Mouse (Mus musculus) hindbrain, postnatal 0 days (tissue): ENCODE data around the gene Prelid3b. TPM values are rescaled to one million over a fixed set of nuclear protein-coding genes. Genes with fewer than 3 reads are reported as not detected.

Experiments used
- ATAC-seq: fragments of 200-750 bp; cut with Nextera tagmentation; 2 replicates; pipeline ENCODE4 v1.8.0; 2017; ENCODE audit warnings: mild to moderate bottlenecking, moderate TSS enrichment, moderate library complexity
- DNase-seq: peaks from one replicate; pipeline ENCODE4 v3.0.0-alpha.2; 2015; ENCODE audit warnings: low spot score
- H3K27ac ChIP-seq: fragments of 300-500 bp; sonication (generic); 2 replicates; pipeline ENCODE4 v1.5.1; 2014; ENCODE audit warnings: mild to moderate bottlenecking
- H3K27me3 ChIP-seq: fragments of 300-500 bp; sonication (generic); 2 replicates; pipeline ENCODE4 v1.6.1; 2014; ENCODE audit warnings: low read length, mixed read lengths; ENCODE audit not compliant: insufficient read depth
- H3K36me3 ChIP-seq: fragments of 300-500 bp; sonication (generic); 2 replicates; pipeline ENCODE4 v1.6.1; 2014; ENCODE audit warnings: low read length, mixed read lengths; ENCODE audit not compliant: insufficient read depth
- H3K4me1 ChIP-seq: fragments of 300-500 bp; sonication (generic); 2 replicates; pipeline ENCODE4 v1.6.1; 2014; ENCODE audit warnings: antibody characterized with exemption, low read length, mixed read lengths; ENCODE audit not compliant: insufficient read depth
- H3K4me2 ChIP-seq: fragments of 300-500 bp; sonication (generic); 2 replicates; pipeline ENCODE4 v1.6.1; 2014; ENCODE audit warnings: low read depth, mild to moderate bottlenecking, low read length, moderate library complexity, mixed read lengths
- H3K4me3 ChIP-seq: fragments of 300-500 bp; sonication (generic); 2 replicates; pipeline ENCODE4 v1.5.1; 2014; ENCODE audit warnings: low read length
- H3K9ac ChIP-seq: fragments of 300-500 bp; sonication (generic); replicated peaks from 2 replicates; pipeline ENCODE4 v1.6.1; 2014; ENCODE audit warnings: mild to moderate bottlenecking, low read length, moderate library complexity, mixed read lengths
- H3K9me3 ChIP-seq: fragments of 300-500 bp; sonication (generic); 2 replicates; pipeline ENCODE4 v1.6.1; 2016; ENCODE audit warnings: low read length, mixed read lengths
- CTCF ChIP-seq: IDR thresholded peaks from 2 replicates; pipeline ENCODE4 v1.5.1; 2016; ENCODE audit warnings: antibody characterized with exemption, control low read depth, low read depth
- WGBS: fragments of 180-500 bp; shearing (Covaris S2); extraction: QIAGEN DNeasy Blood & Tissue Kit; methylation state at CpG from one replicate; pipeline ENCODE4 v1.1.7; 2014; 5-methylcytosine and 5-hydroxymethylcytosine counted together
- polyA plus RNA-seq: library from polyadenylated mRNA; unstranded; fragments of >200 nt; fragmentation: Nextera tagmentation; extraction: Ambion mirVana; gene quantifications from 2 replicates; pipeline ENCODE4 v1.2.1, GENCODE M21; 2015
- total RNA-seq: library from RNA; depleted of rRNA; stranded (reverse); fragments of >200 nt; gene quantifications from 2 replicates; pipeline ENCODE4 v1.2.3, GENCODE M21; 2014

The Prelid3b gene
- total and polyA plus RNA-seq, 2 experiments from 2014 or later: 50.0 to 90.5 TPM

DNA sequence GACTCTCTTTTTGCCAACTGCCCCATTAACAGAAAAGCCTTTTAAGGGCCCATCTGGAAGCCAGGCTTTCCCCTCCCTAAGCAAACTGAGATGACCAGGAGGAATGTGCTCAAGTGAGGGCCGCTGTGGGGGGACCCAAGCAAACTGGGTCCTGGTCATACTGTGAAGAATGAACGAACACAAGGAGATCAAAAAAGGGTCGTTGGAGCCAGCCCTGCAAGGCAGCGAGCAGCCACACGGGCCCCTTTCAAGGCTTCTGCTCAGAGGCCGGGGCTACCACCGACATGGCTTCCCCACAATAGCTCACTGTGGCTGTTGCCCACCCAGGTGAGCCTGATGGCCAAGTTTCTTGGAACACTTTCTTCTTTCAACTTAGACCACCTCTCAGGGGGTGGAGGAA is 26.4 kb downstream of the Prelid3b start:
- ATAC-seq (no peak), DNase-seq (no peak)
- Histone ChIP-seq H3K9ac (no peak overlapping the region), H3K36me3 (no peaks in the 10 kb centered on the region), H3K4me3 (no peak overlapping the region), H3K27me3 (no peaks in the 10 kb centered on the region), H3K9me3 (no peaks in the 10 kb centered on the region), H3K27ac (no peak overlapping the region), H3K4me2 (no peak overlapping the region), H3K4me1 (no peaks in the 10 kb centered on the region)
- WGBS: 49% methylated on average over 7 of the region's 7 CpGs
- no peak for TF ChIP-seq CTCF

DNA sequence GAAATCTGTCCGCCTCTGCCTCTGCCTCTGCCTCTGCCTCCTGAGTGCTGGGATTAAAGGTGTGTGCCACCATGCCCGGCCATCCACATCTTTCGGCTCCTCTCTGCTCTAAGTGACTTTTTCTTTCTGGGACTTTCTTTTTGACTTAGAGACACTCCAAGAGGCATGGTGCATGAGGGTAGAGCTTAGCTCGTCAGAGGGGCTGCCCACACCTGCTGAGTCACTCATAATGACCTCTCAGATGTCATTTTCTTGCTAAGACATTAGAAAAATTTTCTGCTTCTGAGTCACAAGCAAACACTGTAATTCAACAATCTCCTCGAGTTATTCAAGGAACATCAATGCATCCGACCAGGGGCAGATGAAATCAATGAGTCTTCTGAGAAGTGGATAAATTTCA is 27.9 kb downstream of the Prelid3b start:
- H3K4me1 ChIP-seq: no peaks in the 10 kb centered on the region
- H3K36me3 ChIP-seq: no peaks in the 10 kb centered on the region
- ATAC-seq: no peak
- no peak overlapping the region for H3K27ac ChIP-seq
- no peak for TF ChIP-seq CTCF
- no peak overlapping the region for H3K4me2 ChIP-seq
- H3K27me3 ChIP-seq: no peaks in the 10 kb centered on the region
- no peaks in the 10 kb centered on the region for H3K9me3 ChIP-seq
- WGBS: 80% methylated on average over 6 of the region's 6 CpGs
- H3K4me3 ChIP-seq: no peak overlapping the region
- no peak for DNase-seq
- no peak overlapping the region for H3K9ac ChIP-seq

DNA sequence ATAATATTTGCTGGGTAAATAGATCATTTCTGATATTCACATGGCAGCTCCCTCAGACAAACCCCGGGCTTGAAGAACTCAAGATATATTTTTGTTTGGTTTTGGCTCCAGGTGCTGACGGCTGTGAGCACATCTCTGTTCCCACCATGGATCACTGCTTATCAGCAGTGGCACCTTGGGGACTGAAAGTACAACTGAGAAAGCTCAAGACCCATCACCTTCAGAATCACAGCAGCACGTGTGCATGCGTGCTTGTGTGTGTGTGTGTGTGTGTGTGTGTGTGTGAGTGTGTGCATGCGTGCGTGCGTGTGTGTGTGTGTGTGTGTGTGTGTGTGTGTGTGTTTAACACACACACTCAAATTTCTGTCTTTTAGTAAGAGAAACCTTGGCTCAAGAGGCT is 28.5 kb downstream of the Prelid3b start:
- H3K27ac ChIP-seq: no peak overlapping the region
- no peaks in the 10 kb centered on the region for H3K27me3 ChIP-seq
- no peaks in the 10 kb centered on the region for H3K36me3 ChIP-seq
- no peak for ATAC-seq
- no peak overlapping the region for H3K9ac ChIP-seq
- no peaks in the 10 kb centered on the region for H3K9me3 ChIP-seq
- TF ChIP-seq CTCF: no peak
- WGBS: 88% methylated on average over 7 of the region's 7 CpGs
- DNase-seq: no peak
- no peaks in the 10 kb centered on the region for H3K4me1 ChIP-seq
- H3K4me2 ChIP-seq: no peak overlapping the region
- H3K4me3 ChIP-seq: no peak overlapping the region

DNA sequence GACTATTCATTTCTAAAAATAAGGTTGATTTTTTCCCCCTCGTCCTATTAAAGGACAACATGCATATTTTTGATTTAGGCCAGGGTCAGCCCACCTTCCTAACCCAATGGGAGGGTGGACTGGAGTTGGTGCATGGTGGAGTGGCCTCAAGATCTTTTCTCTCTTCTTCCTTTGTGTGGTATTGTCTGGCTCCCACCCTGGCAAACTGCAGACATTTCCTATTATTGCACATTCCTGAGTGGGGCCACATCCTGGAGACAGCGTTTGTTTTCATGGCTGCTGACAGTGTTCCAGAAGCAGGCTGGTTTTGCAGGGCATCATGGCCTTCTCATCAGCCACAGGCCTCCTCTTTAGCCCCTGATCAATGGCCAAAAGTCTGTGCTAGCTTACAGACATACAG is 29.8 kb downstream of the Prelid3b start:
- Histone ChIP-seq H3K27me3 (no peaks in the 10 kb centered on the region), H3K4me2 (no peak overlapping the region), H3K4me3 (no peak overlapping the region), H3K9ac (no peak overlapping the region), H3K4me1 (peaks cover 10% of the 10 kb centered on the region), H3K27ac (no peak overlapping the region), H3K9me3 (no peaks in the 10 kb centered on the region), H3K36me3 (no peaks in the 10 kb centered on the region)
- 36% methylated on average over 2 of the region's 2 CpGs for WGBS
- ATAC-seq (no peak), DNase-seq (no peak)
- TF ChIP-seq CTCF: no peak

DNA sequence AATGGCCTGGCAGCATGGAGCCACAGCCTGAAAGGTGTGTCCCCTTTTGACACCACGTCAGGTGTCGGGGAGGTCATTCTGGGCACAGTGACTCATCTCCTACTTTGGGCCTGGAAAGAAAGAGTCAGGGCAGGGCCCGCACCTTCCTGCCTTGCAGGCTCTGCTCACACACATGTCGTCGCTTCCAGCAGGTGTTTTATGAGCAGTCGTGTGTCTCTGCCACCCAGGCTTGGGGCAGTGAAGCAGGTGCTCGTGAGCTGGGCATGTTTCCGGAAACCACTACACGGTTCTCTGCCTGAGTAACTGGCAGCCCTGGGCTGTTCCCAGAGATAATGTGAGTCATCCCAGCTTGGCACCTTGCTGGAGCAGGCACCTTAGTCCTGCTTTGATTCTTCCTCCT is 30.4 kb downstream of the Prelid3b start:
- Histone ChIP-seq H3K4me1 (peaks cover 12% of the 10 kb centered on the region), H3K9me3 (no peaks in the 10 kb centered on the region), H3K4me3 (no peak overlapping the region), H3K27ac (no peak overlapping the region), H3K36me3 (no peaks in the 10 kb centered on the region), H3K9ac (no peak overlapping the region), H3K4me2 (no peak overlapping the region), H3K27me3 (no peaks in the 10 kb centered on the region)
- ATAC-seq (no peak), DNase-seq (no peak)
- TF ChIP-seq CTCF: no peak
- 83% methylated on average over 9 of the region's 9 CpGs for WGBS

DNA sequence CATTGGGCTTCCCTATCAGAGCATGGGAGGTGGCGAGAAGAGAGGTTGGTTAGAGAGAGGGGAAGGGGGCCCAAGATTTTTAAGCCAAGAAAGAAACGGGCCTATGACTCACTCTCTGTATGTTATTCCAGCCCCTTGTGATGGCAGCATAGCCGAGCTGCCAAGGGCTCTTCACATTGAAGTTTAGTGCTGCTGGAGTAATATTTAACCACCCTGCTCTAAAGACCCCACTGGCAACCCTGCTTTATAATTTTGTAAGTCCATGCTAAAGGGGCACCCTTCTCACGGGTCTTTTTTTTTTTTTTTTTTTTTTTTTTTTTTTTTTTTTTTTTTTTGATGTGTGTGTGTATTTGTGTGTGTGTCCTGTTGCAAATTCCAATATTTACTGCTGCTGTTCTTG is 31.0 kb downstream of the Prelid3b start:
- 79% methylated on average over 4 of the region's 4 CpGs for WGBS
- ATAC-seq (no peak), DNase-seq (no peak)
- H3K27me3 ChIP-seq: no peaks in the 10 kb centered on the region
- no peak overlapping the region for H3K9ac ChIP-seq
- TF ChIP-seq CTCF: no peak
- no peaks in the 10 kb centered on the region for H3K9me3 ChIP-seq
- peaks cover 12% of the 10 kb centered on the region for H3K4me1 ChIP-seq
- H3K4me2 ChIP-seq: no peak overlapping the region
- H3K27ac ChIP-seq: no peak overlapping the region
- H3K36me3 ChIP-seq: no peaks in the 10 kb centered on the region
- H3K4me3 ChIP-seq: no peak overlapping the region

DNA sequence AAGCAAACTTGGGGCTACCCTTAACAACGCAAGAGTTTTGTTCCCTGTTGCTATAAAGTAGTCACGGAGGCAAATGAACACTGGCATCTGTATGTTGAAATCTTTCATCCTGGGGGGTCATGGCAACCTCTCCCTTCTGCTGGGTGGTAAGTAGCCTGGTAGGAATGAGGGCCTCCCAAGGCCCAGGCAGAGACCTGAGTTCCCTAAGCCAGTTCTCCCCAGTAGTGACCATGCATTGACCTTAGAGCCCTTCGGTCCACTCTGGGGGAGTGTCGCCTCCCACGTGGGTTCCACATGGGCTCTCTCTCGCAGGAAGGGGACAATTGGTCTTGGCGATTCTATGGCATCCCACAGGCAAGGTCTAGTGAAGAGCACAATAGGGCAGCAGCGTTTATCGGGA is 32.9 kb downstream of the Prelid3b start:
- H3K36me3 ChIP-seq: no peaks in the 10 kb centered on the region
- no peak for ATAC-seq
- H3K4me1 ChIP-seq: peaks cover 12% of the 10 kb centered on the region
- H3K9me3 ChIP-seq: no peaks in the 10 kb centered on the region
- no peak overlapping the region for H3K27ac ChIP-seq
- H3K4me2 ChIP-seq: no peak overlapping the region
- no peak overlapping the region for H3K9ac ChIP-seq
- WGBS: 77% methylated on average over 9 of the region's 9 CpGs
- DNase-seq: no peak
- H3K27me3 ChIP-seq: no peaks in the 10 kb centered on the region
- no peak overlapping the region for H3K4me3 ChIP-seq
- TF ChIP-seq CTCF: no peak
